Mouse (Mus musculus): ENCODE results near the gene Aip.
"Not testable (repeated sequence)": the region's sequence is repeated elsewhere in the genome, so short reads cannot be mapped to it uniquely, and the experiment has no call there.

Gene Aip

DNA sequence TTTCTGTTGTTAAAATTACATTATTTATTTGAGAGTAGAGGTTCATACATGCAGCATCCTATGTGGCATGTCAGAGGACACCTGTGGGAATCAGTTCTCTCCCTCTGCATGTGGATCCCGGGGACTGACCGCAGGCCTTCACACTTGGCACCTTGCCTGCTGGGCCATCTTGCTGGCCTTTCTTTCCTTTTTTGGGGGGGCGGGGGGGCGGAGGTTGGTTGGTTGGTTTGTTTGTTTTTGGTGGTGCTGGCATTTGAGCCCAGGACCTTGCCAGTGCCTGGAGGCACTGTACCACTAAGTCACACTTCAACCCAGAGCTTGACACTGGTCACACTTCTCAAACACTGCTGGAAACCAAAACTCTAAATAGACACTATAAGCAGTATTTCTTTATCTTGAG is 8.7 kb upstream of the Aip start:
- DNase-seq, result no peak

DNA sequence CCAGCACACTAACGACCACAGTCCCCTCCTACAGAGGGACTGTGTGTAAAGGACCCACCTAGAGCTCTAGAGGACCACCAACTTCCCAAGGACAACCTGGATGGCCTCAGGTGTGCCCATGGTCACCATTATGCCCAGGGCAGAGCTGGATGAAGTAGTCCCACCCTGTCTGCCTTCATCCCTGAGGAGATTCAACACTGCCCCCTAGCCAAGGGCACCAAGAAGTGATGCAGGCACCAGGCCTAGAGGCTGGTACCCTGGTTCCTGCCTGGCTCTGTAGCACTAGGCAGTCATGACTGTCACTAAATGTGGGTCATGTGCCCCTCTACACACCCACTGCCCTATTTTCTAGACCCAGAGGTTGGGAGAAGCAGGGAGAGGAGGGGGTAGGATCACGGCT is 6.1 kb upstream of the Aip start:
- no peak for DNase-seq

DNA sequence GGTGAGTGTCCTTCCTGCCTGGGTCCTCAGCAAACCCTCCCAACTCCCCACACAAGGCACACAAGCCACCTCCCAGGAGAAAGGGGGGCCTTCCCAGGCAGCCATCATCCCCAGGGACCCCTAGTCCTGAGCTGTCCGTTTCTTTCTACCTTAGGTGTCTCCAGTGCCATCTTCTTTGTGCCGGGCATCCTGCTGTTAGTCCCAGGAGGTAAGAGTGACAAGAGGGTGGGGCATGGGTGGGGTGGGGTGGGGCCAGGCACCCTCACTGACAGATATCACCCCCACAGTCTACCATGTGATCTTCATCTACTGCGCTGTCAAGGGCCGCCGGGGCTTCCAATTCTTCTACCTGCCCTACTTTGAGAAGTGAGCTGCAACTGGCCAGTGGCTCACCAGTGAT is 5.4 kb upstream of the Aip start:
- no peak for DNase-seq

DNA sequence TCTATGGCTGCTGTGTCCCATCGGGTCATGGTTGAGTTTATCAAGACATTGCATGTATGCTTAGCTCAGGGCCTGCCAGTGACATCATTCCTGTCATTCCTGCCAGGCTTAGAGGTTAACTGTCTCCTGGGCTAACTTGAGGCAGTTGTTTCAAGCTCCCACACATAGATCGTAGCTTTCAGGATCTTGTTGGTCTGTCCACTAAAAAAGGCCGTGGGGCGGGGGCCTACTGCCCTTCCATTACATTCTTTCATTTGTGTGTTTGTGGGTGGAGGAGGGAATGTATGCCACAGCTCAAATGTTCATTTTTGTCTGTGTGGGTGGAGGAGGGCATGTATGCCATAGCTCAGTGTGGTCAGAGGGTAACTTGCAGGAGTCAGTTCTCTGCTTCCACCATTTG is 4.4 kb upstream of the Aip start:
- DNase-seq, result no peak

DNA sequence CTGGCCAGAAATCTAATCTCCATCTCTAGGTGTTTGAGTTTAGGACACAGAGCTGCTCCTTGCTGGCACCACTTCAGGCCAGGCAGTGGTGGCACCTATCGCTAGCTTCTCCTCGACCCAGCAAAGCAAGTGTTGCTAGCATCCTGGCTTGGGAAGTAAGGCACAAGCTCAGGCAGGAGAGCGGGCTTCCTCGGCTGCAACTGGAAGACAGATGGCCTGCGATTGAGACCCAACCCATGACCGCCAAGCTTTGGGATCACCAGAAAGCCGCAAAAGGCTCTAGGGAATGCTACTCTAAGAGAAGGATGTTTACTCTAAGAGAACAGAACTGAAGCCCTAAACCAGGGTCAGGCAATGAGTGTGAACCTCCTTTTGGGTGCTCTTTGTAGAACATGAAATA is 3.8 kb upstream of the Aip start:
- no peak for DNase-seq

DNA sequence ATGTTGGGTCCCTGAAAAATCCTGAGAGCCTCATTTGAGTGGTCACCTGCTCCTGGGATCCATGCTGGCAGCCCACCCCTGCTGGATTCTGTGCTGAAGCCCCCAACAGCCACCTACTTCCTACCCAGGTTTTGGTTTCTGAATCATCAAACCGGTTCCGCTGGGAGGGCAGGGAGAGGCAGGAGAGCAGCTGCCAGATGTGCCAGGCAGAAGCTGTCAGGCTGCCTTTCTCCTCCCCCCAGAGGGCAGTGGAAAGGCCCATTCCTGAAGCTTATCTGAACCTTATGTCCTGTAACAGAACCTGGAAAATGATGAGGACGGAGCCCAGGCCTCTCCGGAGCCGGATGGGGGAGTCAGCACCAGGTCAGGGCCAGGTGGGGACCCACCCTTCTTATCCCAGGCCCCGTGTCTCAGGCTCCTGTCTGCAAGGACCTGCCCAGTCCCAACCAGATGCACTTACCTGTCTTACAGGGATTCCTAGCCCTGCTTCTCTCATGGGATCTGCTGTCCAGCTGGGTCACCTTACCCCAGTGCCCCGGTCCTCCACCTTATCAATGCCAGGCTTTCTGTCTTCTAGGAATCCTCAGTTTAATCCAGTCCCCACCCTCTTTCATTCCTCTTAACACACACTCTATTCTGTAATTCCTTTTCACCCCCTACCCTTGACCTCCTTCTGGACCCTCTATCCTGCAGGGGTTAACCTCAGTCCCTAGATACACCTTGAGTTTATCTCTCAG is 1.3 kb upstream of the Aip start:
- DNase-seq, result no peak

DNA sequence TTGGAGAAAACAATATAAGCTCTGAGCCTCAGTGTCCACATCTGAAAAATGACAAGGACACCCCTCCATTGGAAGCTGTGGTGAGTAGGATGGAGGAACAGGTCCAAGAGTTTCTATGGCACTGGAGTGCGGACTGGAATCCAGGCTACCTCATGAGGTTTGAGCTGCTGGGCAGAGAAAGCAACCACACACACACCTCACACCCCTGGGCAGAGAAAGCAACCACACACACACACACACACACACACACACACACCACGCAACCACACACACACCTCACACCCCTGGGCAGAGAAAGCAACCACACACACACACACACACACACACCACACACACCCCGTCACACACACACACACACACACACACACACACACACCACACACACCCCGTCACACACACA is 390 bp downstream of the Aip start:
- DNase-seq, result not testable (repeated sequence)

DNA sequence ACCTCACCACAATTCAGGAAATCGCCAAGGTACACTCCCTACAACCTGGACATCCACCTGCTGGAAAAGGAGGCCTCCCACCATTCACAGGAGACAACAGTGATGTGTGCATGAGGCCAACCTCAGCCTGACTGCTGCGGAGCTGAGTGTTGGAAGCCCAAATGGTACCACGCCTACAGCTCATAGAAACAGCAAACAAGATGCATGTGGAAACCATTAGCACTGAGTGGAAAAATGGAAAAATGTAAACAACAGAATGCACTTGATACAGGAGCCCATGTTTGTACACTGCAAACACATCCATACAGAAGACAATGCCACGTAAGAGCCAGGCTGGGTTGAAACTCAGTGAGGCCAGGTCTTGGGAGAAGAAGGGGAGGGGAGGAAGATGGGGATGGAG is 1.2 kb downstream of the Aip start:
- DNase-seq, result no peak

DNA sequence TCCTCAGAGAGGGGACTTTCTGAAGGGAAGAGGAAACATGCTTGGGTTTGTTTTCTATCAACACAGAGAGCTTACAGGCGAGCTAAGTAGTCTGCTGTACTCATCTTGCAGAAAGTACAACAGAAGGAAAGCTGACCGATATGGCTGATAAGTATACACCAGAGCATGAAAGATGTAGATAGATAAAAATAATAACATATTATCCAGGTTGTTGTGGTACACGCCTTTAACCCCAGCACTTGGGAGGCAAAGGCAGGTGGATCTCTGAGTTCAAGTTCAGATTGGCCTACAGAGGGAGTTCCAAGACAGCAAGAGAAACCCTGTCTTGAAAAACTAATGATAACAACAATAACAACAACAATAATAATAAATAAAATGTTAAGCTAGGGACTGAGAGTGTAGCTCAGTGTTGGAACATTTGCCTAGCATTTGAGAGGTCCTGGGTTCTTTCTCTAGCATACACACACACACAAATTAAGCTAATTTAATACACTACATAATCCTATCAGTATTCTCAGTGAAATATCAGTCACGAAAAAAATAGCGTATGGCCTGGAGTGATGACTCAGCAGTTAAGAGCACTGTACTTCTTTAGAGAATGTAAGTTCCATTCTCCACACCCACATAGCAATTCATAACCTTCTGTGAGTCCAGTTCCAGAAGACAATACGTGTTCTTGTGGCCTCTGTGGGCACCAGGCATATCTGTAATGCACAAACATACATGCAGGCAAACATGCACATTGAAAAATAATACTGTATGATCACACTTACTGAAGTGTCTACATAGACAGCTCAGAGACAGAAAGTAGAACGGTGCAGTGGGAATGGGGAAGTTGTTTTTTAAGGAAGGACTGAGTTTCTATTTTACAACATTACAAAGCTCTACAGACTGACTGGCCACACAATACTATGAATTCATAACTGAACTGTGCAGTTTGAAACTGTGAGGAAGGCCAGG is 3.0 kb downstream of the Aip start:
- DNase-seq, result no peak

DNA sequence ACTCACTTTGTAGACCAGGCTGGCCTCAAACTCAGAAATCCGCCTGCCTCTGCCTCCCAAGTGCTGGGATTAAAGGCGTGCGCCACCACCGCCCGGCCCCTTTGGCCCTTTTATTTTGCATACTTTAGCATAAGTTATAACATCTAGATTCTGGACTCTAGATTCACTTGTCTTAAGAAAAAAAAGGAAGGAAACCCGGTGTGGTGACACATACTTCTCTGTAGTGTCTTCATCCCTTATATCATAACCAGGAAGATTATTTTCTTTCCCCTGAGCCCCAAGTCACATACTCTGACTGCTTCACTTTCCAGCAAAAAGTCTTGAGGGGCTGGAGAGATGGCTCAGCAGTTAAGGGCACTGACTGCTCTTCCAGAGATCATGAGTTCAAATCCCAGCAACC is 3.8 kb downstream of the Aip start:
- DNase-seq, result not testable (repeated sequence)

DNA sequence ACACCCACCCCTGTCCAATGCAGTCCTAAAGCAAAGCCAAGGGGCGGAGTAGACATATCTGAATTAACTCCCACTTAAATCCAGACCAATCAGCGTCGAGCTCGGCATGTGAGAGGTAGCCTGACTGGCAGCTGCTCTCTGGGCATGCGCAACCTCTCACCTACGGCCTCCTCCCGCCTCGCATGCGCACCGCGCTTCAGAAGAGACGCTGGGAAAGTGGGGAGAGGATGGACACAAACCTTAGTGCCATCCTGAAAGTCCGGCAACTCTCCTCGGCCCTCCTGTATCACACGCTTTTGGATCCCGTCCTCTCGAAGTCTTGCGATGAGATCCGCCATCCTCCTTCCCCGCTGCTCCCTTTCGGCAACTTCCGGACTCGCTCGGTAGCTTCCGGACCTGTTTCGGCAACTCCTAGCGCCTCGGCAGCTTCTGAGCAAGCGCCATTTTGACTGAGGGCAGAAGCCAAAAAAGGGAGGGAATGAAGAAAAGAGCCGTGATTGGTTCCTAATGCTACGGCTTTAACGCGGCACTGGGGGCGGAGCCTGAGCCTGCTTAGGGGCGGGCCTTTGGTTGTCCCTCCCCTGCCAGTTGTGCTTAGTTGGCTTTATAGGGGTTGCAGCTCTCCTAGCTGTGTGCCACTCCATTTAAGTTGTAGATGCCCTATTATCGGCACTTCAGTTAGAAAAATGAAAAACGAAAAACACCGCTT is 4.4 kb downstream of the Aip start:
- DNase-seq, result peak; percentile 96 to 98

DNA sequence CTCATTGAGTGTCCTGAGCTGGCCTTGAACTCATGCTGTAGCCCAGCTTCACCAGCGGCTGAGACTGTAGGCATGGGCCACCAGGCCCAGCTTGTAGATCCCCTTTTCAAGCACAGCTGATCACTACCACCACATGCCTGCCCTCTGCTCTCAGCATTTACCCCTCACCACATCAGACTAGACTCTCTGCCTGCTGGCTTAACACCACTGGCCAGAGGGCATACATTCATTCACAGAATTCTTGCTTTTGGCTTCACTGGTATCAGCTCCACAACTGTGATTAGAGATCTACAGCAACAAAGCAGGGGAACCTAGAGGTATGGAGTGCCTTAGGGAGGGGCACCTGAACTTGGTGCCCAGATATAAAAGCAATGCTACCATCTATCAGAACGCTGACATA is 5.2 kb downstream of the Aip start:
- DNase-seq, result no peak

DNA sequence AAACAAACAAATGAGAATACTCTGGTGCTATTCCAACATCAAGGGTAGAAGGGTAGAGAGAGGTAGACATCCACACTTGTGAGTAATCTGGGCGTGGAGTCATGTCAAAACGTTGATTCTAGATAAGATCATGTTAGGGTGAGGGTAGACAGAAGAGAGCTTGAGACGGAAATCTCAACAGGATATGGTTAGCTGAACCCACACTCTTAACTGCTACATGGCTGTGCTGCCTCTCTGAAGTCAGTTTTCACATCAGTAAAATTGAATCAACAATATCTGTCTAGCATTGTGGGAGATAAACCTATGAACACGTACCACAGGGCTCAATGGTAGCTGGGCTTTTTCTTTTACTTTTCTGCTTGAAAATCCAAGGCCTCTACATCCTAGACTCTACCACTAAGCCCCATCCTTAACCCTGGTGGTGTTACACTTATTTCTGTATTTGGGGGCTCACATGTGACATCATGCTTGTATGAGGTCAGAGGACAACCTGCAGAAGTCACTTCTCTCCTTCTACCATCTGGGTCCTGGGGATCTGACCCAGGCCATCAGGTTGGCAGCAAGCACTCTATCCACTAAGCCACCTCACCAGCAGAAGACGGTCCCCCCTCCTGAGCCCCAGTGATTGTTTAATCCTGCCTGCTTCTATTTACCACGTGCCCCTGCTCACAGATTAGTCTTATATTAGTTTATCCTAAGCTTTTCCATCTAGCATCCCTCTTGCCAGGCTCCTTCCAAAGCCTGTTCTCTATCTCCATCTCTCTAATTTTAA is 5.8 kb downstream of the Aip start:
- DNase-seq, result no peak

DNA sequence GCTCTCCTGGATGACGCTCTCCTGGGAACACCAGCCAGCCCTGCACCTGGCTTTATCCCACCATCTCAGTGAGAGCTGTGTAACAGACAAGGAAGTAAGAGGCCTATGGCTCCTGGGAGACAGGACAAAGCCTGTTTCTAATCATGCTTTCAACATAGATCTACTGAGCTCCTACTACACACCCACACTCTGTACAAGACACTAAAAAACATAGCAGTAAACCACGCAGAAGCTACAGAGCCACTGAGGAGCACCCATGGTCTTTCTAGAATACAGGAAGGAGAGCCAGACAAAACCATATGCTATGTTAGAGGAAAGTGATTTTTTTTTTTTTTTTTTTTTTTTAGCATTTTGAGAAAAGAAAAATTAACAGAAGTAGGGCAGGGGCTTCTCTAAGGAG is 7.3 kb downstream of the Aip start:
- no peak for DNase-seq

DNA sequence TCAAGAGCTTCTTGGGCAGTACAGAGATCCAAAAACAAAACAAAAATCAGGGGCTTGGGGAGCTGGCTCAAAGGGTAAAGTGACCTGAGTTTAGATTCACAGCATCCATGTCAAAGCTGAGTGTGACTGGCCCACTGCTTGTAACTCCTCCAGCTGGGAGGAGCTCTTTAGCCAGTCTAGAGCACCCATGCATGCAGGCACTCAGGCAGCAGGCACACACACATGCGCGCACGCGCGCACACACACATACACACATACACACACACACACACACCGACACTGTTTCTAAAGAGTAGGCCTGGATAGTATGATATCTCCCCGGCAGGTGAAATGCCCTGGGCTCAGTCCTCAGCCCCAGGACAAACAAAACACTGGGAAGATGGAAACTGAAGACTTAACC is 8.7 kb downstream of the Aip start:
- DNase-seq, result no peak

DNA sequence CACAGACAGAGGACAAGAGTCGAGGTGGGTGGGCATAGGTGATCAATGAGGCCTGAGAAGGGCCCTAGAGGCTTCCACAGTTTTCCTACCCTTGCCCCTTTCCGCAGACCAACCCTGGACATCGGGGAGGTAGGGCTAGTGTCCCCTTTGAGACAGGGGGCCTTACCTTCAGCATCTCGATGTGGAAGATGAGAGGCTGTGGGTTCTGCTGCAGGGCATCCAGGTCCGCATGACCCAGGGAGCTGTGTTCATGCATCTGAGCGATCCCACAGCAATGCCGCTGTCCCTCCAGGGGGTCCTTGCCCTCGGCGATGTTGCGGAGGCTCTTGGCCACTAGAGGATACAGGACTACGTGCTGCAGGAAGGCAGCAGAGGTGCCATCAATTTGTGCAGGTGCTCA is 9.8 kb downstream of the Aip start:
- no peak for DNase-seq

DNA sequence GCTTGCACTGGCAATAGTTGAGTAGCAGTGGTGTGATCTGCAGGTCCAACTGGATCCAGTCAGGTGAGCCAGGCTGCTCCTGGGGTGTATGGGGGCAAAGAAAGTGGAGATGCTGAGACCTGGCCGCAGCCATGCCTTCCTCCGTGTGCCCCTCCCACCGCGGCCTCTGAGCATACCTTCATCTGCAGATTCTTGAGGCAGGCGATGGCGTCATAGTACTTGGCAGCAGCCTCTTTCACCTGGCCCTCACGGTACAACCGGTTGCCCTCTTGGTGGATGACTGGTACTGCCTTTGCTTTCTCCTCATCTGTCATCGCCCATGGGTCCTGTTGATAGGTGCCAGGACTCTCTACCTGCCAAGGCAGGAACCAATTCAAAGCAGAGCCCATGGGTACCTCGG is 10.5 kb downstream of the Aip start:
- DNase-seq, result no peak

DNA sequence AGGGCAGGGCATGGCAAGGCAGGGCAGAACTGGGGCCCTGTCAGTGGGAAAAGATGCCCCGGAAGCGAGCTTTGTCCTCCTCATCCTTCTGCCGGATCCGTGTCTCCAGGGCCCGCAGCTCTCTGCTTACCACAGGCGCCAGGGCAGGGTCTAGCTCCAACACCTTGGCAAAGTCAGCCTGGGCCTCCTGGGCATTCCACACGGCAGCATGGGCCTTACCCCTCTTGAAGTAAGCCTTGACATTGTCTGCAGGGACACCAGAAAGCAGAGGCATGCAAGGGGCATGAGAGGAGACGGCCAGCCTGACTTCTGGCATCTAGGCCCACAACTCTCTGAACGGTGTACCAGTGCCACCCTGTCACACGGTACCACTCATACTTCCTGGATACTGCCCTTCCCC is 11.1 kb downstream of the Aip start:
- DNase-seq, result no peak

DNA sequence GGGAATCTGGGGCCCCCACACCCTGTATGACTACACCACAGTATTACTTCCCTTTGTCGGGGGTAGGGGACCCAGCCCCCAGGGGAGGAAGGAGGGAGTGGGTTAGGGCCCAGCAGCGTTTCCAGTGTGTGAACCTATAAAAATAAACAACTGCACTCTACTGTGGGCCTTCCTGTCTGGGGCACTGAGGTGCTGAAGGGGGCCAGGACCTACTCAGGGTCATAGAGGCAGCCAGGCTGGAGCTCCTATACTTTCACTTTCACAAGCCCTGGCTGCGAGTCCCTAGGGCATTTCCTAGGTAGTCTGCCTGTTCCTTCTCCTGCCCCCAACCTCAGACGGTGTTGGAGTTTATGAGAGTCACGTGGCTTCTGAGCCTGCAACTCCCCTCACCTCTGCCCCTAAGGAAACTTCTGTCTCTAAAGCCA is 11.8 kb downstream of the Aip start:
- peak; percentile 57 to 70 for DNase-seq

DNA sequence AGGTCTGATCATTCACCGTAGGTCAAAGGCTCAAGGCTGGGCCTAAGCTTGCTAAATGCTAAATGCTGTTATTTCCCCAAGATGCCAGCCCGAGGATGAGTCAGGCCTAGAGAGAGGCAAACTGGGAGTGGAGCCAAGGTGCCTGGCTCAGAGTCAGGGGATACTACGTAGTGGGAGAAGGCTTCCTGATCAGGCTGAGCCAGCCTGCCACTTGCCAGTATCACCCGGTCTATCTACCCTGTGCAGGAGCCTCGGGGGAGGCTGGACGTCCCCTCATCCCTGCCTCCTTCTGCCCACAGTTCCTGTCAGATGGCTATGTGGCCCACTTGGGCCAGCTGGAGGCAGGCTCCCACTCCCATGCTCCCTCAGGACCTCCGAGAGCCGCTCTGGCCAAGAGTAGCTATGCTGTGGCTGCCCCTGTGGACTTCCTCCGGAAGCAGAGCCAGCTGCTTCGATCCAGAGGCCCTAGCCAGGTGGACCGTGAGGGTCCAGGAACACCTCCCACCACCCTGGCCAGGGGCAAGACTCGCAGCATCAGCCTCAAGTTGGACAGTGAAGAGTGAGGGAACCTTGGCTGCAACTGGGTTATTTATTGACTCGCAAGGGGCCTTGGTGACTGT is 12.4 kb downstream of the Aip start:
- peak; percentile 36 to 51 for DNase-seq

DNA sequence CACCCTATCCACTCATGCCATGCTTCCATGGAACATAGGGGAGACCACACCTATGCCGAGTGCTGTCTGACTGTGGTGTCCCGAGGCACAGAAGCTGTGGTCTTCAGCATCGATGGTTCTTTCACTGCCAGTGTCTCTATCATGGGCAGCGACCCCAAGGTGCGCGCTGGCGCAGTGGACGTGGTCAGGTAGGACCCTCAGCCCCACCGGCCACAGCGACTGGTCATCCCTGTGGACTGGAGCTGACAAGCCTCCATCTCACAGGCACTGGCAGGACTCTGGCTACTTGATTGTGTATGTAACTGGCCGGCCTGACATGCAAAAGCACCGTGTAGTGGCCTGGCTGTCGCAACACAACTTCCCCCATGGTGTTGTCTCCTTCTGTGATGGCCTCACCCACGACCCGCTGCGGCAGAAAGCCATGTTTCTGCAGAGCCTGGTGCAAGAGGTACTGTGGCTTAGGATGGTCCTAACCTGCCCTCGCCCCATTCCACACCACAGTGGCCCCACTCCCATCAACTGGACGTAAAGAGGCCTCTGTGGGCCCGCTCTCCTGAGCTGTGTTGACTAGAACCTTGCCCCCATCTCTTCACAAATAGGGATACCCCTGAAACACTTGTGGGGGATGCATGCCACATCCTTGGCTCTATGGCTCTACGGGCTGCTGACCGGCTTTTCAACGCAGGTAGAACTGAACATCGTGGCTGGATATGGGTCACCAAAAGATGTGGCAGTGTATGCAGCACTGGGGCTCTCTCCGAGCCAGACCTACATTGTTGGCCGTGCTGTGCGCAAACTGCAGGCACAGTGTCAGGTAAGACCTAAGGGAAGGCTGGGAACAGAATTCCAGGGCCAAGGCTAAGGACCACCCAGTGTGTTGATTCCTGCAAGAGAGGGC is 13.3 kb downstream of the Aip start:
- no peak for DNase-seq

Data from spleen, adult 18-20 months (tissue).